Mouse (Mus musculus) urinary bladder, adult 2 months (tissue): ENCODE data around the gene Steap3. TPM values are rescaled to one million over a fixed set of nuclear protein-coding genes. Genes with fewer than 3 reads are reported as not detected.
A peak's percentile ranks its signal among the peaks of the same experiment; 100 is the strongest.

Source experiments
- DNase-seq: peaks from one replicate; pipeline ENCODE4 v3.0.0; 2022; ENCODE audit warnings: low spot score
- polyA plus RNA-seq: library from polyadenylated mRNA; depleted of rRNA; stranded (reverse); fragments of >200 nt; gene quantifications from 2 replicates; pipeline ENCODE4 v1.2.3, GENCODE M21; 2012

The Steap3 gene
- polyA plus RNA-seq, 1 experiment: 34.7 TPM

GRCm38 (mm10) chr1:120251193-120251592, 21.3 kb downstream of the Steap3 start:
- DNase-seq: no peak

DNA sequence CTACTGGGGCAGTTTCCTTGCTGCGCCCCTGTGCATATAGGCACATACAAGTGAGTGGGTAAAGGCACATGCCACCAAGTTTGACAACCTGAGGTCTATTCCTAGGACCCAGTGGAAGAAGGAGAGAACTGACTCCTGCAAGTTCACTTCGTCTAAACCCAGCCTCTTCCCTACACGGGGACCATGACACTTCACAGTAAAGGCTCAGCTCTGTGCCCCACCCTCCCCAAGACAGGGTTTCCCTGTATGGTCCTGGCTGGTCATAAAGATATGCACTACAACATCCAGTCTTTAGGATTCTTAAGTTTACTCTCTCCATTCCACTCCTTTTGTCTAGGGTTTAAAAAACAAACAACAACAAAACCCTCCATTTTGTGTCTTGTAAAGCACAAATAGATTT, 21.9 kb downstream of the Steap3 start:
- DNase-seq: no peak

GRCm38 (mm10) chr1:120249842-120250241, 22.7 kb downstream of the Steap3 start:
- no peak for DNase-seq

DNA sequence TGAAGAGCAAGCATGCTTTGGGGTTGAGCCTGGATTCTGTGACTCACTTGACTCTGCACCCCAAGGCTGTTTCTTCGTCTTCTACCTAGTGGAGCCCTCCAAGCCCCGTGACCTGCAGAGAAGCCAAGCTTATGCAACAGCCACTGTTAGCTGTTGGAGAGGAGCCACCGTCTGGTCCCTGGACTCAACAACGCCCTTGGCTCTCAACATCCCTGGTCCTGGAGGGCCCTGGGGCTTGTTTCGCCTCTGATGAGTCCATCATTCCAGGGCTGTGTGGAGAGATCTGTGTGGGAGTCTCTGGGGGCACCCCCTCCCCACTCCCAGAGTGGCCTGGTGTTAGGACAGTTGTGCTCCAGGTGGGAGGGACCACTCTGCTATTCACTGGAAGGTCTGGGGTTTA, 24.3 kb downstream of the Steap3 start:
- peak; percentile 43 for DNase-seq

DNA sequence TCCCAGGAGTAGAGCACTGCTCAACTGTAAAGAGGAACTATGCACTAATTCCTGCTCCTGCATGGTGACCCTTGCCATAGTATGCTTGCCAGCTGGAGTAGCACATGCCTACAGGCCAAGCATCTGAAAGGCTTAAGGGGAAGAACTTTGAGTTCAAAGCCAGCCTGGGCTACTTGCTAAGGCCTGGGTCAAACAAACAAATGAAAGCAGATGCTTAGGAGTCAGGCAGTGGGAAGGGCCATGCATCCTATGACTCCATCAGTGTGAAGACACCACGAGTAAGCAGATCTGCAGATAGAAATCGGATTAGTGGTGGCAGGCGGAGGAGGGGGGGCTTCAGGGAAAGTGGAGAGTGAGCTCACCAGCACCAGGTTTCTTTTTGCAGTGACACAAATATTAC, 25.2 kb downstream of the Steap3 start:
- no peak for DNase-seq

- no peak for DNase-seq
These were observed 25.6 kb downstream of the Steap3 start for GRCm38 (mm10) chr1:120246946-120247345.

- DNase-seq: no peak
These were observed 26.8 kb downstream of the Steap3 start for GRCm38 (mm10) chr1:120245661-120246131.

DNA sequence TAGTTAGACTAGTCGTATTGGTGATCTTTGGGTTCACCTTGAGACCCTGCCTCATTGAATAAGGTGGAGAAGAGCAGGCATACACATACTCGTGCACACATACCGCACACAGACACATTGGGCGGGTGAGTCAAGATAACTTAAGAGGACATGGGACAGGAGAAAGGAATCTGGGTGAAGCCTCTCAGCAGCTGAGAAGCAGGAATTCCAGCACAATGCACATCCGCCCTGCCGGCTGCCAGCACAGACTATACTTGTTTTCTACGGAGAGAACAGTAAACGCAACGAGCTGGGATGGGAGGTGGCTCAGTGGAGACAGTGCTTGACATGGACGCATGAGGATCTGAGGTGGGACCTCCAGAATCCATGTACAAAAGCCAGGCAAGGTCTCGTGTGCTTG, 27.9 kb downstream of the Steap3 start:
- DNase-seq: no peak

- no peak for DNase-seq
These were observed 28.5 kb downstream of the Steap3 start for GRCm38 (mm10) chr1:120243987-120244386.

DNA sequence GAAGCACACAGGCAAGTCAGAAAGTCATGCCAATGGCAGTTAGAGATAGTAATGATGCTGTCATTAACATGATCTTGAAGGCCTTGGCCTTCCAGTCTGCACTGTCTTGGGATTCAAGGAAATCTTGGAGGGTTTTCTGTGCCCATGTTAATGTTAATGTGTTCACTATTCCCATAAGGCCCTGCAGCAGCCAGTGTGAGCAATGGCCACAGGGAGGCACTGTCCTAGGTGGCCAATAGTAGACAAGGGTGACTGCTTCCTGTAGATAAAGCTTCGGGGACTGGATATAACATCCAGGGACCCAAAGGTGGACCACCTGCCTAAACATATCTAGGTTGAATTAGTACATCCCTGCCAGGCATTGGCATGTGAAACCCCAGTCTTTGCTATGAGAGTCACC, 35.4 kb downstream of the Steap3 start:
- no peak for DNase-seq

GRCm38 (mm10) chr1:120236424-120236823, 36.1 kb downstream of the Steap3 start:
- no peak for DNase-seq

- DNase-seq: no peak
These were observed 36.8 kb downstream of the Steap3 start for GRCm38 (mm10) chr1:120235631-120236215.

- no peak for DNase-seq
These were observed 40.3 kb downstream of the Steap3 start for GRCm38 (mm10) chr1:120232170-120232569.

- DNase-seq: no peak
These were observed 41.2 kb downstream of the Steap3 start for GRCm38 (mm10) chr1:120231334-120231733.

DNA sequence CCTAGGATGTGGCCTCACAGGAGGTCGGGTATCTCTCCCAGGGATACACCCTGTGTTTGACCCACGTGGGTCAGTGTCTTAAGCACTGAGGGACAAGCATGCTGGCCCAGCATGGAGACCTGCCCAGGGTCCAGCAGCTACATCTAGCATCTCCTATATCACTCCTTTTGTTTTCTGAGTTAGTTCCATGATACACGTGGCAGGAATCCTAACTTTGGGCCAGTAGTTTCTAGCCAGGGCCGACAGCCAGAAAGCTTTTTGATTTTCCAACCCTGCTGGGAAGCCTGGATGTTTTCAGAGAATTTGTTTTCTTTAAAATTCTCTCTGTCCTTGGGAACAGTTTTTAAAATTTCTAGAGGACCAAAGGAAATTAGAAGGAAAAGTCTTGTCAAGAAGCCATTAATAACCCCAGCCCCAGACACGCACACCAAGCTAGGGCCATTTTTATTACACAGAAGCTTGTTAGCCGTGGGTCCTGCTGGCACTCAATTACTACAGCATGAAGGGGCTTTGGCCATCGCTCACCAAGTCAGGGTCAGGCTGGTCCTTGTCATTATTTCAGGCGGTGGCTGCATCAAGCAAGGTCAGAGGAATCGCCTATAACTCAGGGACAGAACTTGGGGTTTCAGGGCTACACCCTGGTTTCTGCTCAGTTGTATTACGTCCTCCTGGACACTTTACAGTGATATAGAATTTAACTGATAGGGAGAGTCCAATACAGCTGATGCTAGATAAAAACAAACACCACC, 42.6 kb downstream of the Steap3 start:
- no peak for DNase-seq

DNA sequence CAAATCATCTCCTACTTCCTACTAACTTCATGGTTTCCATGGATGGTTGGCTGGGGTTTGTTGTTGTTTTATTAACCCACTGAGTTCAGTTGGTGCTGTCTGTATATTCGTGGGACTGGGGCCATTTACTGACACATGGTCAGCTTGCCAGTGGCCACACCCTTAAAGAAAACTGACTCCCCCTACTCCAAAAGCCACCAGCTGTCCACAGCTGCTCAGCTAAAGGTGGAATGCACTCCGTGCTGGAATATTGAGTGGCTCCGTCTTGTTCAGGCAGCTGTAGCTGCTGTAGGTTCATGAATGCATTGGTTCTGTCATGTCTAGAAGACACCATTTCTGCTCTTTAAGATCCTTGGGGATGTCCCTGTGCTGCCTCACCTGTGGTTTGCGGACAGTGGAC, 48.9 kb downstream of the Steap3 start:
- no peak for DNase-seq

DNA sequence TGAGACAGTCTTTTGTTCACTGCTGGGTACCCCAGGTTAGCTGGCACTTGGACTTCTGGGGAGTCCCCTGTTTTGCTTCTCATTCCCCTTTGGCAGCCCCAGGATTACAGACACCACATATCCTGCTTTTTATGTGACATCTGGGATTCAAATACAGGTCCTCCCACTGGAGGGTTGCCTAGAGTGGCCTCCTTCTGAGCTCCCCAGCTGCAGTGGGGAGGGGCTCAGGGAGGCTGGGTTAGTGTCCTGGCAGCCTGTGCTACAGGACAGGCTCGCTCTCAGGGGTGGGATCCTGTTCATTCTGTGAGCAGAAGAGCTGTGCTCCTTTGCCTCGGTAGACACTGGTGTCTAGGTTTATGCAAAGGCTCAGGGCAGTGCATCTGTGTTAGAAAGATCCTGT, 51.2 kb downstream of the Steap3 start:
- DNase-seq: no peak

DNA sequence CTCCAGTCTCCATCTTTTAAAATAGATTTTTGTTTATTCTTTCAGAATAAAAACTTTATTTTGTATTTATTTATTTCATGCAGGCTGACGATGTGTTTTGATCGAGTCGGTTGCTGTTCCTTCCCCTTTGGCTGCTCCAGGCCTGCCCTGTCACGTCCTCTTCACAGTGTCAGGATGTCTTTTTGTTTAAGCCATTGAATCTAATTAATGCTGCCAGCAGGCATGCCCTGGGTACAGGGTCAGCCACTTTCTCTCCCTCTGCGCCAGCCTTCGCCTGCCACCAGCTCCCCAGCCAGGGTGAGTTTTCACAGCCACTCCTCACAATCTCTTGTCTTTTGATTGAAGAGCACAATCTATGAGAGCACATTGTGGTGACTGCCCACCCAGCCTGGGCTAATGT, 51.7 kb downstream of the Steap3 start:
- DNase-seq: no peak

GRCm38 (mm10) chr1:120208502-120209230, 63.8 kb downstream of the Steap3 start:
- no peak for DNase-seq

DNA sequence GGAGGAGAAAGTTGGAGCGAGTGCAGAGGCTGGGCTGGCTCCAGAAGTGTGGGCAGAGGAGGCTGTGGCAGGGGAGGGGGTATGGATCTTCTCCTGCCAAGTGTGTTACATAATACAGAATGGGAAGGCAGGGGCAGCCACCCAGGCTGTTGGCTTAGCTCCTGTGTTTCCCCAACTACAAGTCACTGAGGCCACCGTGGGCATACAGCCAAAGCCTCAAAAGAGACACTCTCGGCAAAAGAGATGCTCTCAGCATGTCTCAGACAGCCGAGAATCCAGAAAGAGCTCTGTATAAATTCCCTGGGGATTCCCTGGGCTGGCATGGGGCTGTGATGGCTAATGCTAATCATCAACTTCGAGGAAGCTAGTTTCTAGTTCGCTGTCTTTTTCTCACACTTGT, 64.9 kb downstream of the Steap3 start:
- no peak for DNase-seq

DNA sequence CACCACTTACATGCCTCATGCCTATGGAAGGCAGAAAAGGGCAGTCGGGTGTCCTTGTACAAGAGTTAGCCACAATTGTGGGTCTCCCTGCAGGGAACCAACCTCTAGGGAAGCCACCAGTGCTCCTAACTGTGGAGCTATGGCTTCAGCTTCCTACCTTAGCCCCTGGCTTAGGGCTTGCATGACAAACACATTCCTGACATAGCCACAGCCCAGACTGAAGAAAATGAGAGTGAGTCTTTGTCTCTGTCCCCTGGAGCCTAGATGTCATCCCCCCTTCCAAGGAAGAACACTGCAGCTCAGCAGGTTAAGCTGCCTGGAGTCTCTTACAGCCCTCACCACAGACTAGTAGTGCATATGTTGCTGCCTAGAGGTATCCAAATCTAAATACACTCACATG, 67.7 kb downstream of the Steap3 start:
- DNase-seq: no peak

- no peak for DNase-seq
These were observed 68.7 kb downstream of the Steap3 start for GRCm38 (mm10) chr1:120203836-120204235.

GRCm38 (mm10) chr1:120202542-120202941, 70.0 kb downstream of the Steap3 start:
- no peak for DNase-seq
